Mouse (Mus musculus): ENCODE data around the gene Zfp961.
"Not testable (repeated sequence)": the region's sequence is repeated elsewhere in the genome, so short reads cannot be mapped to it uniquely, and the experiment has no call there.

Gene Zfp961

GRCm38 (mm10) chr8:71964051-71964450 lies 13.2 kb downstream of the Zfp961 start:
- DNase-seq = no peak

DNA sequence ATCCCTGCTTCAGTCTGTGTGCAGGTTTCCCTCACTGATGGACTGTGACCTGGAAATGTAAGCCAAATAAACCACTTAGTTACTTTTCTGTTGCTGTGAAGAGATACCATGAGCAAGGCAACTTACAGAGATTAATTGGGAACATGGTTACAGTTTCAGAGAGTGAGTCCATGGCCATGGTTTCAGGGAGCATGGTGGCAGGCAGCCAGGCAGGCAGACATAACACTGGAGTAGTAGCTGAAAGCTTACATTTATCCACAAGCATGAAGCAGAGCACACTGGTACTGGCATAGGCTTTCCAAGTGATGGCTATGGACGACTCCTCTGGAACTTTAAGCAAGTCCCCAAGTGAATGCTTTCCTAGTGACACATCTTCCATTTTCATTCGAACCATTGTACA lies 14.3 kb downstream of the Zfp961 start:
- DNase-seq = no peak

- DNase-seq = no peak
These were observed 15.6 kb downstream of the Zfp961 start for GRCm38 (mm10) chr8:71966411-71966810.

GRCm38 (mm10) chr8:71967261-71967660 lies 16.4 kb downstream of the Zfp961 start:
- no peak for DNase-seq

DNA sequence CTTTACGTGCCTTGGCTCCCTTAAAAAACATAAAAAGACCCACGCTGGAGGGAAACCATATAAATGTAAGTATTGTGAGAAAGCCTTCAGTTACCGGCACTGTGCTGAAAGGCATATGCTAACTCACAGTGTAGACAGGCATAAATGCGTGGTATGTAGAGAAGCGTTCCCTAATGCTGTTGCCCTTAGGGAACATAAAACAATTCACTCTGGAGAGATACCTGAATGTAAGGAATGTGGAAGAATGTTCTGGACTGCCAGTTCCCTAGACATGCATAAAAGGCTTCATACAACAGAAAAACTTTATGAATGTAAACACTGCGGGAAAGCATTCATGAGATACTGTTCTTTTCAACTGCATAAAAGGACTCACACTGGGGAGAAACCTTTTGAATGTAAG lies 17.3 kb downstream of the Zfp961 start:
- no peak for DNase-seq

DNA sequence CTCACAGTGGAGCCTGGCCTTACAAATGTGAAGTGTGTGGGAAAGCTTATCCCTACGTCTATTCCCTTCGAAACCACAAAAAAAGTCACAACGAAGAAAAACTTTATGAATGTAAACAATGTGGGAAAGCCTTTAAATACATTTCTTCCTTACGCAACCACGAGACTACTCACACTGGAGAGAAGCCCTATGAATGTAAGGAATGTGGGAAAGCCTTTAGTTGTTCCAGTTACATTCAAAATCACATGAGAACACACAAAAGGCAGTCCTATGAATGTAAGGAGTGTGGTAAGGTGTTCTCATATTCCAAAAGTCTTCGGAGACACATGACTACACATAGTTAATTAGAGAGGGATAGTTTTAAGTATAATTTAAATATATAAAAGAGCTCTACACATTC lies 17.8 kb downstream of the Zfp961 start:
- no peak for DNase-seq

DNA sequence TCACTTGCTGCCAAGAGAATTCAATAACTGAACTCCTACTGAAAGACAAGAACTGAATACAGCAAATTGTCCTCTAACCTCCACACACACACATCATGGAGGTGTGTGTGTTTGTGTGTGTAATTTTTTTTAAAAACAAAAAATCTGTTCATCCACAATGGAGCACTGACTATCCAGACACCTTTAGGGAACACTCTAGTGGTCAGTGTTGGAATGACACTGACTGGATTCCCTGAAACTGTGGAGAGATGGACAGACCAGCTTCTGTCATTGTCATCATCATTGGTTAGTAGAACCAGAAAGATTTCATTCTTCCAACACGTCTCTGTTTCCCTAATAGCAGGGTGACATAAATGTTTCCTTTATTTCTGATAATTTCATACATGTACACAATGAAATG lies 21.1 kb downstream of the Zfp961 start:
- DNase-seq = peak; percentile 18

GRCm38 (mm10) chr8:71974211-71974610 lies 23.4 kb downstream of the Zfp961 start:
- no peak for DNase-seq

DNA sequence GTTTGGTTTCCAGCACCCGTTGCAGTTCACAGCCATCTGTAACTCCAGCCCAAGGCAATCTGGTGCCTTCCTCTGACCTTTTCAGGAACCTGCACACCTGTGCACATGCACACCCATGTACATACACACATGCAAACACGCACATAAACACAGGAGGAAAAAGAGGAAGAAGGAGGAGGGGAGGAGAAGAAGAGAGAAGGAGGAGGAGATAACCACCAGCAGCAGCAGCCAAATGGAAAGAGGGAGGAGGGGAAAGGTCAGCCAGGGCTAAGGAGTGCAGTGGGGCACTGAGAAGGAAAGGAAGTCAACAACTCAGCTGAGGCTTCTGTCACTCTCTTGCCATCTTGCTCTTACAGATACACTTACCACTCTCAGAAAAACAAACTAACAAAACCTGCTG lies 30.2 kb downstream of the Zfp961 start:
- DNase-seq = no peak

DNA sequence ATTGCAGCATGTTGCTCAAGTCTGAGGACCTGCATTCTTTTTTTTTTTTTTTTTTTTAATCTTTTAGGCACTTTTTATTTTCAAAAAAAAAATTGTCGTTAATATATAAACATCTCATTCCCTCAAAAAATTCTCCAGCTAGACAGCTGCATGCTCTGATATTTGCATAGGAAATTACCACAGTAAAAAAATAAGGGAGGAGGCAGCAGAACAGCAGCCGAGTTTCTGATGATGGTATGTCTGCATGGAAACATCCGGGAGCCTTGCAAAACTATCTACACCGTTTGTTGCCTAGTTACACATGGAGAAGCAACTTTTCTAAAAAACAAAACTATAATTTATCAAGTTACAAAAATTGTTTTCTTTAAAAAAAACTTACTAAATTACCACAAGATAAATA lies 30.6 kb downstream of the Zfp961 start:
- no peak for DNase-seq

- no peak for DNase-seq
These were observed 33.8 kb downstream of the Zfp961 start for GRCm38 (mm10) chr8:71984601-71985000.

GRCm38 (mm10) chr8:71988110-71988866 lies 37.5 kb downstream of the Zfp961 start:
- DNase-seq = peak; percentile 73

DNA sequence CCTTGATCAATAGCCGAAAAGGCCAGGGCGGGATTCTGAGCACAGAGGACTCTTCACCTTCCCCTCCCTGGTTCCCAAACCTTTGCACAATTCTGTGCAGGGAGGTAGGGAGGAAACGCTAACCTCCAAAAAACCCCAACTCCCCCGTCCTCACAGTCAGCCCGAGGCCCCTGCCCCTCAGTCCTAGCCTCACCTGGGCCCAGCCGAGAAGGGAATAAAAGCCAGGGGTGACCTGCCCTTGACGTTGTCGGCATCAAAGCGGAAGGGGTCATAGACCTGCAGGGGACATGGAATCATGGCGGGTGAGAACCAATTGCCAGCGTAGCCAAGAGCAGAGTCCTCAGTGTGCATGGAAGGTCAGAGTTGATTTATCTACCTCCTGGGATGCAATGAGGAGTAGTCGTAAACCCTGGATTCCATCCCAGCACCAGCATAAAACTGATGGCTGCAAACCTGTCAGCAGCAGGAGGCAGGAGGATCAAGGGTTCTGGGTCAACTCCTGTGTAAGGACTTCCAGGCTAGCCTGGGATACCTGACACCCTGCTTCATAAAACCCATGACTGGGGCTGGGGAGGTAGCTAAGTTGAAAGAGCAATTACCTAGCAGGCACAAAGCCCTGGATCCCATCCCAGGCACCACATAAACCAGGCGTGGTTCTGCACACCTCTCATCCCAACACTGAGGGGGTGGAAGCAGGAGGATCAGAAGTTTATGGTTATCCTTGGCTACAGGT lies 38.2 kb downstream of the Zfp961 start:
- no peak for DNase-seq

- no peak for DNase-seq
These were observed 48.6 kb downstream of the Zfp961 start for GRCm38 (mm10) chr8:71999434-71999833.

- DNase-seq = no peak
These were observed 49.4 kb downstream of the Zfp961 start for GRCm38 (mm10) chr8:72000223-72000622.

- DNase-seq = no peak
These were observed 52.1 kb downstream of the Zfp961 start for GRCm38 (mm10) chr8:72002942-72003341.

DNA sequence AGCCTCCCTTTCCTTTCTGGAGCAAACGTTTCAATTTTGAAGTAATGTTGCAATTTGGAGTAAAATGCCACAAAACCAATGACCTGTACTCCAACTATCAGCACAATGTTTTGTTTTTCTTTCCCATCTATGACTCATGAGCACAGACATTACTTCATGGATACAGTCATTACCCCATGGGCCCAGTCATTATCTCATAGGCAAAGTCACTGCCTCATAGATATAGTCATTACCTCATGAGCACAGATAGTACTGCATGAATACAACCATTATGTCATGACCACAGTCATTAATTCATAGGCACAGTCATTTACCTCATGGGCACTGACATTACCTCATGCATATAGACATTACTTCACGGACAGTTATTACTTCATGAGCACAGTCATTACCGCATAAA lies 55.1 kb downstream of the Zfp961 start:
- DNase-seq = no peak

- no peak for DNase-seq
These were observed 55.9 kb downstream of the Zfp961 start for GRCm38 (mm10) chr8:72006763-72007162.

DNA sequence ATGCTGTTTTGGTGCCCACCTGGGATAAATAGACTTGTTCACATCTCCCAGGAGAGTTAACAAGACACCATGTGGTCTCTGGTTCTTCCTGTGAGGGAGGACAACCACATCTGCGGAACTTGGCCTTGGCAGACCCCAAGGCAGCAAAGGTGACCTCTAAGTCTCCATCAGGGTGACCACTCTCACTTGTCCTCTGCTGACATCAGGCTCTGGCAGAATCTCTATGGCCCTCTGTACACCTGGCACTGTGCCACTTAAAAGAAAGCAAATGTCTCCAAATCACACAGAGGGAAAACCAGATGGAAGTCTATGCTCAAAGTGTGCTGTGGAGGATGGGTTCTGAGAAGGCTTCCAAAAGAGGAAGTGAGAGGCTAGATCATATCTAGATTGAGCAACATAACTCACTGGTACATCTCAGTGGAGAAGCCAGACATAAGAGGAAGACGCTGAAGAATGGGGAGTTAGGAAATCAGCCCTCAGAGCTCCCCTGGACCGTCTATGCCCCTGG lies 57.4 kb downstream of the Zfp961 start:
- no peak for DNase-seq

- peak; percentile 16 for DNase-seq
These were observed 58.6 kb downstream of the Zfp961 start, which contains the start of gene Cyp4f18 for GRCm38 (mm10) chr8:72009473-72009872. TSS of gene Cyp4f18 (minus strand) at chr8:72009626.

DNA sequence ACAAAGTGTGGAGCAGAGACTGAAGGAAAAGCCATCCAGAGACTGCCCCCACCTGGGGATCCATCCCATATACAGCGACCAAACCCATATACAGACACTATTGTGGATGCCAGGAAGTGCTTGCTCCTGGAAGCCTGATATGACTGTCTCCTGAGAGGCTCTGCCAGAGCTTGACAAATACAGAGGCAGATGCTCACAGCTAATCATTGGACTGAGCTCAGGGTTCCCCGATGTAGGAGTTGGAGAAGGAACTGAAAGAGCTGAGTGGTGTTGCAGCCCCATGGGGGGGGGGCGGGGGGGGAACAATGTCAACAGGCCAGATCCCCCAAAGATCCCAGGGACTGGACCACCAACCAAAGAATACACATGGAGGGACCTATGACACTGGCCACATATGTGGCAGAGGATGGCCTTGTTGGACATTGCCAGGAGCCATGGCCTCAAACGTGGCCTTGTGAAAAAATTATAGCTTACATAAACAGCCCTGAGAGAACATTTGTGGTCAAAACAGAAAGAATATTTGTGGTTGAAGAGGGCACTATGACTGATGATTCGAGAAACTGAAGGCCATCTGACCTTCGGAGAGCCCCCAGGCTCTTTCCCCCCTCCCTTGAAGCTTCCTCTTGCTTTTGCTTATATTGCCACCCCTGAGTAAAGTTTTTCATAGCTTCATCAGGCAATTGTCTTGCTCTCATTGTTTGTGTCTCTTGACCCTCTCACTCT lies 62.8 kb downstream of the Zfp961 start:
- not testable (repeated sequence) for DNase-seq

- DNase-seq = not testable (repeated sequence)
These were observed 66.5 kb downstream of the Zfp961 start for GRCm38 (mm10) chr8:72017339-72017738.

GRCm38 (mm10) chr8:72018141-72018540 lies 67.3 kb downstream of the Zfp961 start:
- no peak for DNase-seq

Data from thymus, postnatal 14 days (tissue).